Mouse (Mus musculus): Measurements from ENCODE around the gene Lgals3.

GRCm38 (mm10) chr14:47331920-47332319, 35.6 kb upstream of the Lgals3 start:
- TF ChIP-seq CTCF (IDR thresholded peaks at IDR 0.05; ENCODE audit: control insufficient read depth, insufficient read depth, insufficient read length) (no peak), MYOG (IDR thresholded peaks at IDR 0.05; ENCODE audit: control insufficient read depth, extremely low read depth, insufficient read length) (no peak), MYOD1 (IDR thresholded peaks at IDR 0.05; ENCODE audit: control insufficient read depth, insufficient read length, low read depth) (no peak), USF1 (IDR thresholded peaks at IDR 0.05; ENCODE audit: low read depth) (no peak)
